Mouse (Mus musculus): ENCODE data around the gene Ccdc40. TPM values are rescaled to one million over a fixed set of nuclear protein-coding genes. Genes with fewer than 3 reads are reported as not detected.

Ccdc40 gene
- polyA plus RNA-seq, 1 experiment from 2014 or later = 12.1 TPM

DNA sequence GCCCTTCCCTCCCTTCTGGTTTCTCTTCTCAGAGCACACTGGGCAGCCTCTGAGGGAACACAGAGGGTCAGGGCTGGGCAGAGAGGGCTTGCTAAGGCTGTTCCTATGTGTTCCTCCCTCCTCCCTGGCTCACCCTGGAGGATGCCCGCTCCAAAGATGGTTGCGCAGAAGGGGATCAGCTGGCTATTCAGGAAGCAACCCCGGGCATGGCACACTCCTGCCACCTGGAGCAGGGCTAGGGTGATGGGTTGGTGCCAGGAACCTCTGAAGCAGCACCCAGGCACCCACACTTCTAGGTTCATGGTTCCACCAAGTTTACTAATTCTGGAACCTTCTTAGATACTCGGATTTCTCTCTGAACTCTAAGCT is 29.2 kb upstream of the Ccdc40 start:
- H3K9ac ChIP-seq (replicated peaks; ENCODE audit: low read length) = no peak overlapping the region
- H3K4me2 ChIP-seq (ENCODE audit: low read depth, low read length) = no peak overlapping the region
- H3K9me3 ChIP-seq (replicated peaks; ENCODE audit: control insufficient read depth, low read length) = no peaks in the 10 kb centered on the region
- no peaks in the 10 kb centered on the region for H3K27me3 ChIP-seq (ENCODE audit: control insufficient read depth, insufficient read depth, low read length)
- DNase-seq (ENCODE audit: low spot score) (no peak), ATAC-seq (replicated peaks; ENCODE audit: insufficient number of reproducible peaks, low FRiP score, low TSS enrichment, low read depth) (no peak)
- 81% methylated on average over 4 of the region's 4 CpGs for WGBS
- no peak overlapping the region for H3K4me3 ChIP-seq (ENCODE audit: low read depth, low read length)
- H3K36me3 ChIP-seq (replicated peaks; ENCODE audit: control insufficient read depth, insufficient read depth, low read depth, low read length) = no peaks in the 10 kb centered on the region
- no peak overlapping the region for H3K27ac ChIP-seq (replicated peaks; ENCODE audit: low read depth, low read length)
- no peaks in the 10 kb centered on the region for H3K4me1 ChIP-seq (ENCODE audit: control insufficient read depth, insufficient read depth, low read length)

DNA sequence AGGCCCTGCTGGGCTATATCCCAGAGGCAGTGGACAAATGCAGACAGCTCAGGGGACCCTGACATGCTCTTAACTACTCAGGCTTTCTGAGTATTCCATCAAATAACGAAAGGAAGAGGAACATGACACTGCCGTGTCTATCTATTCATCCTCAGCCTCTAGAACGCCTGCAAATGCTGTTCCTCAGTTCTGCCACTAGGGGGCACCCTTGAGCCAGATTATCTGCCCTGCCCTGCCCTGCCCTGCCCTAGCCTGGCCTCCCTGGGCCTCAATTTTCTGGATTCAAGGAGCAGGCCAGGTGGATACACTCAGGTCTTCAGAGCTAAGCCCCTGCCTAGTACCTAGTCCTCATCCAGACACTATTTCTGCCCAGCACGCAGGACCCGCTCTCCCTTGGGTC is 24.9 kb upstream of the Ccdc40 start:
- no peak overlapping the region for H3K4me2 ChIP-seq (ENCODE audit: low read depth, low read length)
- H3K27ac ChIP-seq (replicated peaks; ENCODE audit: low read depth, low read length) = no peak overlapping the region
- H3K9ac ChIP-seq (replicated peaks; ENCODE audit: low read length) = no peak overlapping the region
- H3K9me3 ChIP-seq (replicated peaks; ENCODE audit: control insufficient read depth, low read length) = no peaks in the 10 kb centered on the region
- H3K36me3 ChIP-seq (replicated peaks; ENCODE audit: control insufficient read depth, insufficient read depth, low read depth, low read length) = no peaks in the 10 kb centered on the region
- 52% methylated on average over 5 of the region's 5 CpGs for WGBS
- no peaks in the 10 kb centered on the region for H3K4me1 ChIP-seq (ENCODE audit: control insufficient read depth, insufficient read depth, low read length)
- H3K4me3 ChIP-seq (ENCODE audit: low read depth, low read length) = no peak overlapping the region
- ATAC-seq (replicated peaks; ENCODE audit: insufficient number of reproducible peaks, low FRiP score, low TSS enrichment, low read depth) = no peak
- DNase-seq (ENCODE audit: low spot score) = peak; percentile 43
- no peaks in the 10 kb centered on the region for H3K27me3 ChIP-seq (ENCODE audit: control insufficient read depth, insufficient read depth, low read length)

DNA sequence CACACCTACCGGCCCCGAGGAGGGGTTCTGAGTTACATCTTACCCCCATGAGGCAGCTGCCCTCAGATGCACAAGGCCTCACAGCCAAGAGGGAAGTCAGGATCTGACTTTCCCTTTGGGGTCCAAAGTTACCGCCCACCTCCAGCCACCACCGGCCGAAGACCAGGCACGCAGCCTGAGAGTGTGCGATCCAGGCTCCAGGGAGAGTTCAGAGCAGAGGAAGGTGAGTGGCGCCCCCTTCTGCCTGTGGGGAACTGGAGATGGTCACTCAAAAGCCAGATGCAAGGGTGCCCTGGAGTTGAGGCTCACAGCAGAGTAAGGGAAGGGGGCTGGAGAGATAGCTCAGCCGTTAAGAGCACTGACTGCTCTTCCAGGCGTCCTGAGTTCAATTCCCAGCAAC is 22.6 kb upstream of the Ccdc40 start:
- H3K9me3 ChIP-seq (replicated peaks; ENCODE audit: control insufficient read depth, low read length) = no peaks in the 10 kb centered on the region
- WGBS = 85% methylated on average over 10 of the region's 10 CpGs
- no peaks in the 10 kb centered on the region for H3K36me3 ChIP-seq (replicated peaks; ENCODE audit: control insufficient read depth, insufficient read depth, low read depth, low read length)
- H3K27me3 ChIP-seq (ENCODE audit: control insufficient read depth, insufficient read depth, low read length) = no peaks in the 10 kb centered on the region
- 0 out of 2 replicates have a peak, but pooled peaks cover 3% of the 10 kb centered on the region for H3K4me1 ChIP-seq (ENCODE audit: control insufficient read depth, insufficient read depth, low read length)
- no peak overlapping the region for H3K4me2 ChIP-seq (ENCODE audit: low read depth, low read length)
- H3K9ac ChIP-seq (replicated peaks; ENCODE audit: low read length) = no peak overlapping the region
- H3K4me3 ChIP-seq (ENCODE audit: low read depth, low read length) = no peak overlapping the region
- DNase-seq (ENCODE audit: low spot score) (no peak), ATAC-seq (replicated peaks; ENCODE audit: insufficient number of reproducible peaks, low FRiP score, low TSS enrichment, low read depth) (no peak)
- no peak overlapping the region for H3K27ac ChIP-seq (replicated peaks; ENCODE audit: low read depth, low read length)

DNA sequence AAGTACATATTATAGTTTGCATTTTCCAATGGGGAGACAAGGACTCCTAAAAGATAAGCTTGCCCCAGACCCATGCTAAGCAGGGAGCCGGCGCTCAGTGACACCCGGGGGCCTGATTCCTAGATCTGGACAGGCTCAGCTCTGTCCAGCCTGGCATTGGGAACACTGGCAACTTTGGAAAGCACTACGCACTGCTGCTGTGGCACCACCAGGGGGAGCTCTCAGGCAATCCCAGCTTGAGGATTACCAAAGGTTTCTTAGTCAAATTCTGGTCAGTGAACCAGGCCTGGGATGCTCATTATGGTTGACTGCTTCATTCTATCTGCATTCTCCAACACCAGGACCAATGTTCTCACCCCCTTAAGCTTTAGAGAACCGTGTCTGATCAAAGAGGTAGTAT is 21.8 kb upstream of the Ccdc40 start:
- Histone ChIP-seq H3K27me3 (ENCODE audit: control insufficient read depth, insufficient read depth, low read length) (no peaks in the 10 kb centered on the region), H3K27ac (replicated peaks; ENCODE audit: low read depth, low read length) (no peak overlapping the region), H3K4me1 (ENCODE audit: control insufficient read depth, insufficient read depth, low read length) (0 out of 2 replicates have a peak, but pooled peaks cover 3% of the 10 kb centered on the region), H3K4me3 (ENCODE audit: low read depth, low read length) (no peak overlapping the region), H3K9ac (replicated peaks; ENCODE audit: low read length) (no peak overlapping the region), H3K9me3 (replicated peaks; ENCODE audit: control insufficient read depth, low read length) (no peaks in the 10 kb centered on the region), H3K4me2 (ENCODE audit: low read depth, low read length) (no peak overlapping the region), H3K36me3 (replicated peaks; ENCODE audit: control insufficient read depth, insufficient read depth, low read depth, low read length) (no peaks in the 10 kb centered on the region)
- ATAC-seq (replicated peaks; ENCODE audit: insufficient number of reproducible peaks, low FRiP score, low TSS enrichment, low read depth) (no peak), DNase-seq (ENCODE audit: low spot score) (peak; percentile 79)
- 35% methylated on average over 5 of the region's 5 CpGs for WGBS

DNA sequence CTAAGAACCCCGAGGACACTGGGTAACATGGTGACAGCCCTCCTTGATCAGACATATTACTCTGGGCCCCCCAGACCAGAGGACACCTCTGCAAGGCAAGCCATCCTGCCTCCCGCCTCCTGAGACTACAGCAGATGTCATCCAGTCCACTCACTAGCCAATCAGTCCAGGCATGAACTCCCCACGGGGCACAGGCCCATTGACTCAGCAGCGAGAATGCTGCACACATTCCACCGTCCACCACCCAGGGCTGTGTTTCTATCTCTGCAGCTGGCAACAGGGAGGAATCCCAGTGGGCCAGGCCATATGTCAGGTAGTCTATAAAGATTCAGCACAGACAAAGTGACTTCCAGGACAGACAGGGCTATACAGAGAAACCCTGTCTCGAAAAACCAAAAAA is 20.4 kb upstream of the Ccdc40 start:
- ATAC-seq (replicated peaks; ENCODE audit: insufficient number of reproducible peaks, low FRiP score, low TSS enrichment, low read depth) (no peak), DNase-seq (ENCODE audit: low spot score) (no peak)
- Histone ChIP-seq H3K9me3 (replicated peaks; ENCODE audit: control insufficient read depth, low read length) (no peaks in the 10 kb centered on the region), H3K9ac (replicated peaks; ENCODE audit: low read length) (no peak overlapping the region), H3K4me1 (ENCODE audit: control insufficient read depth, insufficient read depth, low read length) (0 out of 2 replicates have a peak, but pooled peaks cover 3% of the 10 kb centered on the region), H3K4me2 (ENCODE audit: low read depth, low read length) (no peak overlapping the region), H3K4me3 (ENCODE audit: low read depth, low read length) (no peak overlapping the region), H3K36me3 (replicated peaks; ENCODE audit: control insufficient read depth, insufficient read depth, low read depth, low read length) (no peaks in the 10 kb centered on the region), H3K27me3 (ENCODE audit: control insufficient read depth, insufficient read depth, low read length) (no peaks in the 10 kb centered on the region), H3K27ac (replicated peaks; ENCODE audit: low read depth, low read length) (no peak overlapping the region)
- WGBS = 83% methylated on average over 6 of the region's 6 CpGs

DNA sequence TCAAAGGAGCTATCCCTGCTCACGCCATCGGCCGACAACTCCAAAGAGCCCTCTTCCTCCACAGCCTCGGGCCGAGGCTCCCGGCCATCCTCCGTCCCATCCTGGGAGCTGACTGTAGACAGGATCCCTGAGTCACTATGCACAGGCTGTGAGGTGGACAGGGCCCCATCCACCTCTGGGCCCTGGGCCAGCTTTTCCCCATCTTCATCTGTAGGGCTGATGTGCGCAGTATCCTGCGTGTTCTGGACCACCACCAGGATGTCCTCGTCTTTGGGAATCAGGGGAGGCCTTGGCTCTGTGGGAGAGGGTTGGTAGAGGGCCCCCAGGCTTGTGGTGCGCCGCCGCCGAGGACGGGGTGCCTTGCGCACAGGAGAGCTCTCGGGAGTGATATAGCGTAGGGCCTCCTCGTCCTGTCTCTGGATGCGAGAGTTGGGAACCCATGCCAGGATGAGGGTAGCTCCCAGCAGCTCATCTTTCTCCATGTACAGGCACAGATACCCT is 19.5 kb upstream of the Ccdc40 start:
- Histone ChIP-seq H3K4me2 (ENCODE audit: low read depth, low read length) (no peak overlapping the region), H3K9me3 (replicated peaks; ENCODE audit: control insufficient read depth, low read length) (no peaks in the 10 kb centered on the region), H3K27ac (replicated peaks; ENCODE audit: low read depth, low read length) (no peak overlapping the region), H3K4me1 (ENCODE audit: control insufficient read depth, insufficient read depth, low read length) (0 out of 2 replicates have a peak, but pooled peaks cover 3% of the 10 kb centered on the region), H3K36me3 (replicated peaks; ENCODE audit: control insufficient read depth, insufficient read depth, low read depth, low read length) (no peaks in the 10 kb centered on the region), H3K9ac (replicated peaks; ENCODE audit: low read length) (no peak overlapping the region), H3K4me3 (ENCODE audit: low read depth, low read length) (no peak overlapping the region), H3K27me3 (ENCODE audit: control insufficient read depth, insufficient read depth, low read length) (no peaks in the 10 kb centered on the region)
- no peak for DNase-seq (ENCODE audit: low spot score)
- WGBS = 96% methylated on average over 20 of the region's 20 CpGs
- no peak for ATAC-seq (replicated peaks; ENCODE audit: insufficient number of reproducible peaks, low FRiP score, low TSS enrichment, low read depth)

DNA sequence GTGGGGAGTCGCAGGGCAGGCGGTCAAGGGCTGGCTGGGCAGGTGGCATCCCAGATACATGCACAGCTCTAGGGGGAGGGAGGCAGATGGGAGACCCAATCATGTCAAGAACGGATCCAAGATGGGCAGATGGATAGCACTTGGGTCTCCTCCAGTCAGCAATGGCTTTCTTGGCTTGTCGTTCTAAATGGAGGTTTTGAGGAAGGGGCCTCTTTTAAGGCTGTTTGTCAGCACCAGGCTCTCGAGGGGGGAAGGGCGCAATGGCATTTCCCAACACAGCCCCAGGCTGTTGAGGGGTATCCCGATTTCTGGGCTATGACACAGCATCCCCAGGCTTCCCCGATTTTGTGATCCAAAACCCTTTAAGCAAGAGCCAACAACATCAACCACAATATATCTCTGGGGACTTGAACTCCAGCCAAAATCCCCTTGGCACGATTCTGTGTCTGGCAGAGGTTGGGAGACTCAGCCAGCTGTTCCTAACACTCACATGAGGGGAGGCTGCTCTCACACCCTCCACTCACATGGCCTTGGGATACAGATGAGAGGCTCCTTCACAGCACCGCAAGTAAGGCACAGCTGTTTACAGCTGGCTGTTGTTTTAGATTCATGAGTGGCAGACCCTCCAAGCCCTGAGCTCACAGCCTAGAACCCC is 18.9 kb upstream of the Ccdc40 start:
- Histone ChIP-seq H3K27me3 (ENCODE audit: control insufficient read depth, insufficient read depth, low read length) (no peaks in the 10 kb centered on the region), H3K9me3 (replicated peaks; ENCODE audit: control insufficient read depth, low read length) (no peaks in the 10 kb centered on the region), H3K4me3 (ENCODE audit: low read depth, low read length) (no peak overlapping the region), H3K27ac (replicated peaks; ENCODE audit: low read depth, low read length) (no peak overlapping the region), H3K4me2 (ENCODE audit: low read depth, low read length) (no peak overlapping the region), H3K4me1 (ENCODE audit: control insufficient read depth, insufficient read depth, low read length) (peaks cover 3% of the 10 kb centered on the region; the same call in 1 of the 2 replicates), H3K9ac (replicated peaks; ENCODE audit: low read length) (no peak overlapping the region), H3K36me3 (replicated peaks; ENCODE audit: control insufficient read depth, insufficient read depth, low read depth, low read length) (no peaks in the 10 kb centered on the region)
- ATAC-seq (replicated peaks; ENCODE audit: insufficient number of reproducible peaks, low FRiP score, low TSS enrichment, low read depth) = no peak
- DNase-seq (ENCODE audit: low spot score) = no peak
- 81% methylated on average over 10 of the region's 10 CpGs for WGBS

DNA sequence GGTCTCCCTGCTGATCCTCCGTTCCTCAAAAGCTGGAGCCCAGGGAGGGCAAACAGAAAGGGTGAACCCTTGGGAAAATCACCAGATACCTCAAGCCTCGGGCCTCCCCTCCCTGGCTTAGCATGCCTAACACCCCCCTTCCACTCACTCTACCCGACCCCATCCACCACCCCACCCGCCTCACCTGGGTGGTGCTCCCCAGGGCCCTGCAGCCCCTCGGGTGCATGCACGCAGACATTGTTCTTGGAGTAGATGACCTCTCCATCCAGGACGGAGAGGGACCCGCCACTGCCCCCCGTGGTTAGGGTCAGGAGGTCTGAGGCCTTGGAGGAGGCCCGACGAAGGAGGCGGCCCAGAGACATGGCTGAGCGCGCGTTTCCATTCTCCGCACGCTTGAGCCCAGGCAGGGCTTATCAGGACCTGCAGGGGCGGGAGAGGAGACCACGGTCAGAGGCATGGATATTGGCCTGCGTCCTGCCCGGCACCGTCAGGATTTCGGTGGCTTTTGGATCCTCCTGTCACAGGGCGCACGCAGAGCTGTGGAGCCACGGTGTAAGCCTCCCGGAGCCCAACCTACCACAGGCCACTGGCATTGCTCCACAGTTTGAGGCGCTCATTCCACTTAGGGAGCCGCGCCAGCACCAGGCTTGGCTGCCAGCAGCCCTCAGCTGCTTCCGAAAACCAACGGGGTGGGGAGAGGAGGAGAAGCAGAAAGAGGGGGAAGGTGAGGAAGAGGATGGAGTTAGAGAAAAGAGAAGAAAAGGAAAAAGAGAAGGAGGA is 17.9 kb upstream of the Ccdc40 start:
- H3K4me3 ChIP-seq (ENCODE audit: low read depth, low read length) = no peak overlapping the region
- WGBS = 69% methylated on average over 32 of the region's 32 CpGs
- no peak overlapping the region for H3K27ac ChIP-seq (replicated peaks; ENCODE audit: low read depth, low read length)
- peaks cover 7% of the 10 kb centered on the region for H3K4me1 ChIP-seq (ENCODE audit: control insufficient read depth, insufficient read depth, low read length)
- no peak overlapping the region for H3K4me2 ChIP-seq (ENCODE audit: low read depth, low read length)
- H3K36me3 ChIP-seq (replicated peaks; ENCODE audit: control insufficient read depth, insufficient read depth, low read depth, low read length) = no peaks in the 10 kb centered on the region
- DNase-seq (ENCODE audit: low spot score) = no peak
- no peaks in the 10 kb centered on the region for H3K9me3 ChIP-seq (replicated peaks; ENCODE audit: control insufficient read depth, low read length)
- H3K27me3 ChIP-seq (ENCODE audit: control insufficient read depth, insufficient read depth, low read length) = no peaks in the 10 kb centered on the region
- no peak for ATAC-seq (replicated peaks; ENCODE audit: insufficient number of reproducible peaks, low FRiP score, low TSS enrichment, low read depth)
- H3K9ac ChIP-seq (replicated peaks; ENCODE audit: low read length) = no peak overlapping the region

Data from embryonic facial prominence, embryonic 11.5 days (tissue).